Mouse (Mus musculus) forebrain, postnatal 0 days (tissue): ENCODE data around the gene Prkg1. TPM values are rescaled to one million over a fixed set of nuclear protein-coding genes. Genes with fewer than 3 reads are reported as not detected.

ENCODE experiments used
- ATAC-seq: fragments of 200-750 bp; cut with Nextera tagmentation; 2 replicates; pipeline ENCODE4 v1.8.0; 2017; ENCODE audit warnings: mild to moderate bottlenecking, moderate library complexity
- DNase-seq: peaks from one replicate; pipeline ENCODE4 v3.0.0-alpha.2; 2015
- H3K27ac ChIP-seq: fragments of 300-500 bp; sonication (generic); 2 replicates; pipeline ENCODE4 v1.5.1; 2014; ENCODE audit warnings: low read depth, mild to moderate bottlenecking, antibody characterized with exemption, low read length, moderate library complexity, mixed read lengths
- H3K27me3 ChIP-seq: fragments of 300-500 bp; sonication (generic); 2 replicates; pipeline ENCODE4 v1.6.1; 2014; ENCODE audit warnings: mild to moderate bottlenecking, low read length, mixed read lengths; ENCODE audit not compliant: insufficient read depth
- H3K36me3 ChIP-seq: fragments of 300-500 bp; sonication (generic); 2 replicates; pipeline ENCODE4 v1.6.1; 2014; ENCODE audit warnings: mild to moderate bottlenecking, moderate library complexity; ENCODE audit not compliant: insufficient read depth
- H3K4me1 ChIP-seq: fragments of 300-500 bp; sonication (generic); 2 replicates; pipeline ENCODE4 v1.6.1; 2014; ENCODE audit warnings: antibody characterized with exemption; ENCODE audit not compliant: insufficient read depth
- H3K4me2 ChIP-seq: fragments of 300-500 bp; sonication (generic); 2 replicates; pipeline ENCODE4 v1.6.1; 2014; ENCODE audit warnings: low read depth, mild to moderate bottlenecking, moderate library complexity
- H3K4me3 ChIP-seq: fragments of 300-500 bp; sonication (generic); 2 replicates; pipeline ENCODE4 v1.5.1; 2014; ENCODE audit warnings: low read depth, low read length, mixed read lengths
- H3K9ac ChIP-seq: fragments of 300-500 bp; sonication (generic); 2 replicates; pipeline ENCODE4 v1.6.1; 2014; ENCODE audit warnings: mild to moderate bottlenecking
- H3K9me3 ChIP-seq: fragments of 300-500 bp; sonication (generic); 2 replicates; pipeline ENCODE4 v1.6.1; 2016; ENCODE audit warnings: low read length
- CTCF ChIP-seq: sonication (generic); IDR thresholded peaks from 2 replicates; pipeline ENCODE4 v1.5.1; 2016; ENCODE audit warnings: antibody characterized with exemption, control low read depth, low read depth
- WGBS: fragments of 180-500 bp; shearing (Covaris S2); extraction: QIAGEN DNeasy Blood & Tissue Kit; methylation state at CpG from one replicate; pipeline ENCODE4 v1.1.7; 2014; 5-methylcytosine and 5-hydroxymethylcytosine counted together
- polyA plus RNA-seq: library from polyadenylated mRNA; unstranded; fragments of >200 nt; fragmentation: Nextera tagmentation; extraction: Ambion mirVana; gene quantifications from 2 replicates; pipeline ENCODE4 v1.2.1, GENCODE M21; 2015
- total RNA-seq: library from RNA; depleted of rRNA; stranded (reverse); fragments of >200 nt; gene quantifications from 2 replicates; pipeline ENCODE4 v1.2.3, GENCODE M21; 2014

Prkg1 gene
- total and polyA plus RNA-seq, 2 experiments from 2014 or later: 3.2 to 9.9 TPM

- DNase-seq (no peak), ATAC-seq (no peak)
- Histone ChIP-seq H3K9me3 (no peaks in the 10 kb centered on the region), H3K36me3 (no peaks in the 10 kb centered on the region), H3K4me3 (no peak overlapping the region), H3K9ac (no peak overlapping the region), H3K4me1 (no peaks in the 10 kb centered on the region), H3K27me3 (no peaks in the 10 kb centered on the region), H3K27ac (no peak overlapping the region), H3K4me2 (no peak overlapping the region)
- TF ChIP-seq CTCF: no peak
- WGBS: 76% methylated on average over 3 of the region's 3 CpGs
Measured at GRCm38 (mm10) chr19:31210850-31211249, 554.0 kb downstream of the Prkg1 start.

- no peak overlapping the region for H3K9ac ChIP-seq
- ATAC-seq: no peak
- WGBS: 51% methylated on average over 2 of the region's 2 CpGs
Measured at GRCm38 (mm10) chr19:31210449-31210848, 554.4 kb downstream of the Prkg1 start.

DNA sequence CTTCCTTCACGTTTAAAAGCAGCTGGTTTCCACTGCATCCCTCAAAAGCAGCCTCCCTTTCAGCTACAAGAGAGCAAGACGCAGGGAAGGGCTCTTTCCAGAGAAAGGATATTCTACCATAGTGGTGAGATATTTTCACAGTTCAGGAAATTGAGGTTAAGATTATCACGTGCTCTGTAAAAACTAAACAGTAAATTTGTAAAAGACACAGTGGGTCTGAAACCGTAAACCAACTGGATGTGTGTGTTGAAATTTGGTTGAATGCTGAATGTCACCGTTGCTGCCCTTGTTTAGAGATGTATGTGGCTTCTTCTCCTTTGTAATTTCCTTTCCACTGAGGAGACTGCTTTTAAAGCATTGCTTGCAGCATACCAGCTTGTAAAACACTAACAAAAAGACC lies 565.2 kb downstream of the Prkg1 start:
- Histone ChIP-seq H3K9ac (no peak overlapping the region), H3K4me1 (no peaks in the 10 kb centered on the region), H3K4me2 (no peak overlapping the region), H3K27ac (no peak overlapping the region), H3K27me3 (no peaks in the 10 kb centered on the region), H3K36me3 (no peaks in the 10 kb centered on the region), H3K4me3 (no peak overlapping the region), H3K9me3 (no peaks in the 10 kb centered on the region)
- WGBS: 48% methylated on average over 5 of the region's 5 CpGs
- no peak for ATAC-seq
- TF ChIP-seq CTCF: no peak
- no peak for DNase-seq

More at GRCm38 (mm10) chr19:31210449-31210848, 554.4 kb downstream of the Prkg1 start:
- no peaks in the 10 kb centered on the region for H3K9me3 ChIP-seq
- H3K4me2 ChIP-seq: no peak overlapping the region
- no peak for DNase-seq
- no peaks in the 10 kb centered on the region for H3K27me3 ChIP-seq
- no peak for TF ChIP-seq CTCF
- no peak overlapping the region for H3K4me3 ChIP-seq
- H3K36me3 ChIP-seq: no peaks in the 10 kb centered on the region
- no peaks in the 10 kb centered on the region for H3K4me1 ChIP-seq
- no peak overlapping the region for H3K27ac ChIP-seq

GRCm38 (mm10) chr19:31198461-31198860 lies 566.4 kb downstream of the Prkg1 start:
- H3K27me3 ChIP-seq: no peaks in the 10 kb centered on the region
- H3K4me1 ChIP-seq: no peaks in the 10 kb centered on the region
- H3K9ac ChIP-seq: no peak overlapping the region
- no peak for TF ChIP-seq CTCF
- ATAC-seq: no peak
- H3K36me3 ChIP-seq: no peaks in the 10 kb centered on the region
- no peak for DNase-seq
- no peak overlapping the region for H3K4me3 ChIP-seq
- H3K27ac ChIP-seq: no peak overlapping the region
- WGBS: 49% methylated on average over 4 of the region's 4 CpGs
- no peak overlapping the region for H3K4me2 ChIP-seq
- no peaks in the 10 kb centered on the region for H3K9me3 ChIP-seq

DNA sequence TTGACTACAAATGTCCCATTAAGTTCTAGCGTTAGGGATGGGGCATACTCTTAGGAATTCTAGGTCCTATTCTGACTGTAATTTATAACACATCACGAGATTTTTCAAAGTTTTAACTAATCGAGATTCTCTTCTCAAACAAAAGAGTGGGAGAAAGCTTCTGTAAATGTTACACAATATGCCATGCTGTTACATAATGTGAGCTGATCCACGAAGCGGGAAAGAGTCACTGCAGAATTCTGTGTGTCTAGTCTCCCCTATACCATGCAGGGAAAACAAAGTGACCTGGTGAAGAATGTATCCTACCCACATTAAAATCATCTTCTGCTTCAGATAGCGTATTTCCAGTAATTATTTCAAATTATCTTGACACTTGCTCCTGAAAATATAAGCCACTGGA lies 567.8 kb downstream of the Prkg1 start:
- Histone ChIP-seq H3K4me1 (no peaks in the 10 kb centered on the region), H3K27ac (no peak overlapping the region), H3K4me2 (no peak overlapping the region), H3K4me3 (no peak overlapping the region), H3K9ac (no peak overlapping the region), H3K9me3 (no peaks in the 10 kb centered on the region), H3K27me3 (no peaks in the 10 kb centered on the region), H3K36me3 (no peaks in the 10 kb centered on the region)
- ATAC-seq (no peak), DNase-seq (no peak)
- no peak for TF ChIP-seq CTCF
- WGBS: 62% methylated on average over 6 of the region's 6 CpGs

DNA sequence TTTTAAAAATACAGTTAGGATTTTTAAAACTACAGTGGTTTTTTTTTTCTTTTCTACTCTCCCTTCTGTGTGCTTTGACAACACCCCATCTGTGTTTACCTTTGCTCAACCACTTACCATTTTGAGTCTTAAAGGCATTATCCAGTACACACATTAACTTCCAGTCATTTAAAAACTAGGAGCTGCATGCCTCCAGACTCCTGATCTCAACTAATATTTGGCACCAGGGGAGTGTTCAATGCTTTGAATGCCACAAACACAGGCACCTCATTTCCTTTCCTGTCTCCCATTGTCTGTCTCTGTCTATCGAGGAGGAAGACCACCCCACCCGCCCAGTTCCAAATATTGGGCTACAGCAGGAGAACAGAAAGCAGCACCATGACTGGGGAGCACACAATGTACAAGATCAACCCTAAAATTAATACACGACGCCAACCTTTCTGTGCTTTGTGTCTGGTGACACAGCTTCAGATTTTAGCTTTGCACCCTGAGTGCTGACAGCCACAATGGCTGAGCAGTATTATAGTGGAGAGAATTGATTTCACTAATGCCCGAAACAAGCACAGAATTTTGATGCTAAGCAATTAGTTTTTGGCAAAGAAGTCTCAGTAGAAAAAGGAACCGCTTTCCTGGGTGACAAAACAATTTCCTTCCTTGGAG lies 576.1 kb downstream of the Prkg1 start:
- no peak for TF ChIP-seq CTCF
- no peak overlapping the region for H3K4me3 ChIP-seq
- H3K36me3 ChIP-seq: no peaks in the 10 kb centered on the region
- DNase-seq (peak; percentile 58), ATAC-seq (peak; percentile 88)
- no peaks in the 10 kb centered on the region for H3K27me3 ChIP-seq
- peaks cover 5% of the 10 kb centered on the region; the same call in 1 of the 2 replicates for H3K4me1 ChIP-seq
- WGBS: 38% methylated on average over 6 of the region's 6 CpGs
- H3K27ac ChIP-seq: peak overlapping the region; percentile 47; the same call in 1 of the 2 replicates
- no peaks in the 10 kb centered on the region for H3K9me3 ChIP-seq
- peak overlapping the region; percentile 9; the same call in 1 of the 2 replicates for H3K4me2 ChIP-seq
- H3K9ac ChIP-seq: no peak overlapping the region

GRCm38 (mm10) chr19:31180757-31181156 lies 584.1 kb downstream of the Prkg1 start:
- H3K9ac ChIP-seq: no peak overlapping the region
- no peak overlapping the region for H3K27ac ChIP-seq
- no peaks in the 10 kb centered on the region for H3K36me3 ChIP-seq
- DNase-seq (peak; percentile 85), ATAC-seq (peak; percentile 98)
- H3K9me3 ChIP-seq: no peaks in the 10 kb centered on the region
- TF ChIP-seq CTCF: no peak
- H3K4me3 ChIP-seq: no peak overlapping the region
- WGBS: 60% methylated on average over 4 of the region's 4 CpGs
- H3K4me2 ChIP-seq: no peak overlapping the region
- H3K4me1 ChIP-seq: peaks cover 5% of the 10 kb centered on the region; the same call in 1 of the 2 replicates
- no peaks in the 10 kb centered on the region for H3K27me3 ChIP-seq
